Mouse (Mus musculus) limb, embryonic 14.5 days (tissue): ENCODE measurements around the gene Rgcc. TPM values are rescaled to one million over a fixed set of nuclear protein-coding genes. Genes with fewer than 3 reads are reported as not detected.

Source experiments
- ATAC-seq: fragments of 200-750 bp; cut with Nextera tagmentation; 2 replicates; pipeline ENCODE4 v1.8.0; 2017; ENCODE audit warnings: low read depth, moderate number of reproducible peaks, moderate TSS enrichment; ENCODE audit not compliant: low FRiP score
- DNase-seq: peaks from one replicate; pipeline ENCODE4 v3.0.0-alpha.2; 2015; ENCODE audit warnings: low spot score
- H3K27ac ChIP-seq: fragments of 300-500 bp; sonication (generic); replicated peaks from 2 replicates; pipeline ENCODE4 v1.5.1; 2014; ENCODE audit warnings: low read depth, mild to moderate bottlenecking, low read length, moderate library complexity, mixed read lengths
- H3K27me3 ChIP-seq: fragments of 300-500 bp; sonication (generic); 2 replicates; pipeline ENCODE4 v1.6.1; 2014; ENCODE audit warnings: low read length, mixed read lengths; ENCODE audit not compliant: control insufficient read depth, insufficient read depth
- H3K36me3 ChIP-seq: fragments of 300-500 bp; sonication (generic); 2 replicates; pipeline ENCODE4 v1.6.1; 2014; ENCODE audit warnings: mild to moderate bottlenecking, low read length, moderate library complexity, mixed read lengths; ENCODE audit not compliant: control insufficient read depth, insufficient read depth
- H3K4me1 ChIP-seq: fragments of 300-500 bp; sonication (generic); 2 replicates; pipeline ENCODE4 v1.6.1; 2014; ENCODE audit warnings: antibody characterized with exemption, low read length, mixed read lengths; ENCODE audit not compliant: control insufficient read depth, insufficient read depth
- H3K4me2 ChIP-seq: fragments of 300-500 bp; sonication (generic); replicated peaks from 2 replicates; pipeline ENCODE4 v1.6.1; 2014; ENCODE audit warnings: low read depth, mild to moderate bottlenecking, low read length, moderate library complexity; ENCODE audit not compliant: severe bottlenecking
- H3K4me3 ChIP-seq: fragments of 300-500 bp; sonication (generic); replicated peaks from 2 replicates; pipeline ENCODE4 v1.5.1; 2014; ENCODE audit warnings: low read length
- H3K9ac ChIP-seq: fragments of 300-500 bp; sonication (generic); 2 replicates; pipeline ENCODE4 v1.6.1; 2014; ENCODE audit warnings: mild to moderate bottlenecking, low read depth, low read length, moderate library complexity; ENCODE audit not compliant: severe bottlenecking
- H3K9me3 ChIP-seq: fragments of 300-500 bp; sonication (generic); 2 replicates; pipeline ENCODE4 v1.6.1; 2016; ENCODE audit warnings: low read length; ENCODE audit not compliant: control insufficient read depth
- POLR2A ChIP-seq: fragments of 200-500 bp; IDR thresholded peaks from 2 replicates; pipeline ENCODE4 v1.8.0; 2012; ENCODE audit warnings: inconsistent platforms, mild to moderate bottlenecking, moderate library complexity, borderline replicate concordance; ENCODE audit not compliant: insufficient read depth, insufficient read length; ENCODE audit errors: extremely low read depth
- WGBS: fragments of 180-500 bp; shearing (Covaris S2); extraction: QIAGEN DNeasy Blood & Tissue Kit; methylation state at CpG from one replicate; pipeline ENCODE4 v1.1.7; 2014; 5-methylcytosine and 5-hydroxymethylcytosine counted together
- polyA plus RNA-seq, 2 experiments: library from polyadenylated mRNA; depleted of rRNA in 1 of 2; stranded (reverse) in 1 of 2; unstranded in 1 of 2; fragments of >200 nt; fragmentation: Nextera tagmentation in 1 of 2; extraction: Ambion mirVana in 1 of 2; gene quantifications; 2 replicates each; pipeline versions ENCODE4 v1.2.1 to v1.2.3; 2012 to 2014

The Rgcc gene
- polyA plus RNA-seq, 2 experiments: 55.9 to 65.0 TPM

- Histone ChIP-seq H3K4me1 (peaks cover 8% of the 10 kb centered on the region), H3K27ac (0 out of 2 replicates have a peak overlapping the region, but pooled peaks have one; percentile 13), H3K4me2 (no peak overlapping the region), H3K9me3 (no peaks in the 10 kb centered on the region), H3K9ac (no peak overlapping the region), H3K36me3 (no peaks in the 10 kb centered on the region), H3K27me3 (no peaks in the 10 kb centered on the region), H3K4me3 (no peak overlapping the region)
- TF ChIP-seq POLR2A: no peak
- DNase-seq (no peak), ATAC-seq (no peak)
- WGBS: 75% methylated on average over 12 of the region's 12 CpGs
Observed at GRCm38 (mm10) chr14:79314245-79315010, 13.0 kb upstream of the Rgcc start.

GRCm38 (mm10) chr14:79313439-79314175 lies 12.2 kb upstream of the Rgcc start:
- H3K27me3 ChIP-seq: no peaks in the 10 kb centered on the region
- H3K9me3 ChIP-seq: no peaks in the 10 kb centered on the region
- no peak overlapping the region for H3K4me2 ChIP-seq
- no peak for TF ChIP-seq POLR2A
- 53% methylated on average over 8 of the region's 8 CpGs for WGBS
- ATAC-seq (no peak), DNase-seq (no peak)
- H3K9ac ChIP-seq: no peak overlapping the region
- no peaks in the 10 kb centered on the region for H3K36me3 ChIP-seq
- H3K4me1 ChIP-seq: peaks cover 8% of the 10 kb centered on the region
- no peak overlapping the region for H3K4me3 ChIP-seq
- H3K27ac ChIP-seq: 0 out of 2 replicates have a peak overlapping the region, but pooled peaks have one; percentile 13

GRCm38 (mm10) chr14:79312719-79313118 lies 11.3 kb upstream of the Rgcc start:
- Histone ChIP-seq H3K27ac (no peak overlapping the region), H3K4me1 (peaks cover 8% of the 10 kb centered on the region), H3K9ac (no peak overlapping the region), H3K36me3 (no peaks in the 10 kb centered on the region), H3K4me2 (no peak overlapping the region), H3K27me3 (no peaks in the 10 kb centered on the region), H3K4me3 (no peak overlapping the region), H3K9me3 (no peaks in the 10 kb centered on the region)
- DNase-seq (no peak), ATAC-seq (no peak)
- WGBS: 69% methylated on average over 4 of the region's 4 CpGs
- no peak for TF ChIP-seq POLR2A

GRCm38 (mm10) chr14:79311918-79312454 lies 10.5 kb upstream of the Rgcc start:
- Histone ChIP-seq H3K4me1 (peaks cover 8% of the 10 kb centered on the region), H3K27me3 (no peaks in the 10 kb centered on the region), H3K9ac (no peak overlapping the region), H3K4me2 (no peak overlapping the region), H3K27ac (no peak overlapping the region), H3K9me3 (no peaks in the 10 kb centered on the region), H3K4me3 (no peak overlapping the region), H3K36me3 (no peaks in the 10 kb centered on the region)
- no peak for TF ChIP-seq POLR2A
- 17% methylated on average over 4 of the region's 4 CpGs for whole genome bisulfite sequencing
- no peak for ATAC-seq
- DNase-seq: no peak

- H3K27me3 ChIP-seq: no peaks in the 10 kb centered on the region
- H3K4me2 ChIP-seq: no peak overlapping the region
- H3K27ac ChIP-seq: no peak overlapping the region
- H3K9ac ChIP-seq: no peak overlapping the region
- H3K9me3 ChIP-seq: no peaks in the 10 kb centered on the region
- H3K4me3 ChIP-seq: no peak overlapping the region
- ATAC-seq (no peak), DNase-seq (no peak)
- H3K4me1 ChIP-seq: peaks cover 3% of the 10 kb centered on the region; the same call in 1 of the 2 replicates
- no peak for TF ChIP-seq POLR2A
- no peaks in the 10 kb centered on the region for H3K36me3 ChIP-seq
- WGBS: 51% methylated on average over 4 of the region's 4 CpGs
Observed at GRCm38 (mm10) chr14:79309115-79309514, 7.7 kb upstream of the Rgcc start.
